Mouse (Mus musculus) embryonic stem cell, embryonic (primary cell): Measurements from ENCODE around the gene Fyn.

Source experiments
- CTCF ChIA-PET, 4 experiments: fragments of 300-600 bp in 2 of 4; fragments of 350-600 bp in 2 of 4; sonication (Branson Sonifier 250); formaldehyde crosslinking; loops; one replicate each; lab custom pipeline; 2022; ENCODE audit warnings: inconsistent platforms in 2 of 4; lab: Charles Lee
- POLR2A ChIA-PET, 4 experiments: fragments of 300-600 bp in 2 of 4; fragments of 350-600 bp in 2 of 4; sonication (Branson Sonifier 250); formaldehyde crosslinking; loops; one replicate each; lab custom pipeline; 2022; ENCODE audit warnings: antibody characterized with exemption in 4 of 4, inconsistent platforms in 1 of 4; lab: Charles Lee

Fyn gene

GRCm38 (mm10) chr10:39520123-39520989 lies 151.7 kb downstream of the Fyn start:
- ChIA-PET POLR2A (interaction anchor here in 2 of 4 experiments (1.1 to 1.8 kb wide), 4 partner anchors 21 to 350 kb away, joined by 3 to 6 read pairs (median 4); partner anchors contain the start of gene Rev3l (in 1 of the 2)), CTCF (interaction anchor here (0.7 to 7.8 kb wide), 8 partner anchors 71 to 350 kb away, joined by 3 to 59 read pairs (median 8); no protein-coding TSS in a partner anchor)

GRCm38 (mm10) chr10:39521327-39521726 lies 152.7 kb downstream of the Fyn start:
- ChIA-PET POLR2A (no interaction called here), CTCF (interaction anchor here in 3 of 4 experiments (1.1 to 7.8 kb wide), 3 partner anchors 350 to 351 kb away, joined by 3 to 59 read pairs (median 19); no protein-coding TSS in a partner anchor)

DNA sequence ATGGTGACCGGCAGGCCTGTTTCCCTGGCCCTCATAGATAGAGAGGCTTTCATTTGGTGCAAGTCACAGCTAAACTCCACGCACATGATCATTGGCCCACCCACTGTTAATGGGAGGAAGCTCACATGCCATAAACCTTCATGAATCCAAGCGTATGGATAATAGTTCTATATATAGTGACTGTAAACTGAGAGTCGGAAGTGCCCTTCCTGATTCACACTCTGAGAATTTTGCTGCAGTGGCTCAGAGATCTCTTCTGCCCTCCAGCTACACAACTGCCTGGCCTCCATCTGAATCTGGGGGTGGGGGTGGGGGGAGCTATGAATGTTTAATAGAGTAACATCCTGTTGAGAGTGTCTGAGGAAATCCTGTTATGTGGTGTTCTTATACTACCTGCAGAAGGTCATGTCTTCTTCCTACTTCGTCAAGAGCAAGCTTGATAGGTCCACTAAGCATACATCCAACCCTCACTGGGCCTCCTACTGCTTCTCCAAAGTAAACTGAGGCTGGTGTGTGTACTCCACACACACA lies 153.3 kb downstream of the Fyn start:
- POLR2A ChIA-PET: interaction anchor here in 3 of 4 experiments (0.6 to 1.7 kb wide), 7 partner anchors 12 to 352 kb away, joined by 3 to 8 read pairs (median 4); no protein-coding TSS in a partner anchor
- CTCF ChIA-PET: interaction anchor here in 2 of 4 experiments (0.7 to 7.8 kb wide), 3 partner anchors 36 to 352 kb away, joined by 3 to 59 read pairs (median 19); no protein-coding TSS in a partner anchor

DNA sequence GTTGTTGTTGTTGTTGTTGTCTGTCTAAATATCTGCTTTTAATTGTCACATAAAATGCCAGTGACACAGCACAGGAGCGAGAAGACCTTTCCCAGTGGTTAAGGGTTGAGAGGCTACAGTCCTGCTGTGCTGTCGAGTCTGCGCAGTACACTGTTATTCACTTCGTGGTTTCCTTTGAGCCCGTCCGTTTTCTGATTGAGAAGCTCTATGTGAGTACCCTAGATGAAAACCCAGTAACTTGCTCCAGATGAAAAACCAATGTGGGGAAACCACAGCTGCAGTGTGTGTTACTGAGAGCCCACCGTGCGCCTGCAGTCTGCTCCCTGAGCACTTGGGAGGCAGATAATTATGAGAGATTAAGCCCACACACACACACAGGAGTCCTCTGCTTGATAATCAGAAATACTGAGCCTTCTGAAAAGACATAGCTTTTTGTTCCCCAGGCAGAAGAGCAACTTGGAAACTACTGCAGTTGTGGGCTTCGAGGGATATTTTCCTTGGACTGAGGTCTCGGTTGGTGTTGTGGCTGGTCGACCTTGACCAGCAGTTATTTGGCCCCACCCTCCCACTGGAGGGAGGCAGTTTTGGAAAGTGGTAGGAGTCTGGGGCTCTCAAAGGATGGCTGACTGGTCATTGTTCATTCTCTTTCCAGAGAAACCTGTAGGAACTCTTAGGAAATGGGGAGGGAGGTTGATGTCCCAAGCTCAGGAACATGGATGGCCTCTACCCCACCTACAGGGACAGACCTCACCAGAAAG lies 154.4 kb downstream of the Fyn start:
- CTCF ChIA-PET: interaction anchor here (0.5 to 7.8 kb wide), 7 partner anchors 35 to 353 kb away, joined by 3 to 59 read pairs (median 4); no protein-coding TSS in a partner anchor

DNA sequence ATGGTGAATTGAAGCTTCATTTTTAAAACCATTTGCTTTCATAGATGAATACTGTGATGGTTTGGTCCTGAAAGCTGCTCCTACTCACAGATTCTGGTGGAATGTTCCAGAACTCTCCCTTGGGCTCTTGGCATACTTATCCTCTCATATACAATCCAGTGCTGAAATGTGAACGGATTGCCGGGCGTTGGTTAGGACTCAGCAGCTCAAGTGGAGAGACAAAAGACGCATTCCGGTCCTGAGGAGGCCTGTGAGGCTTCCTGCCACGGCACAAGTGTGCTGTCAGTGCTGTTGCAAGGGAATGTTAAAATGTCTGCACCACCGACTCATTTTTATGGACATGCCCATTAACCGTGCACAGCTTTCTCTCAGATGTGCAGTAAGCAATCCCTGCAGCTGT lies 155.7 kb downstream of the Fyn start:
- CTCF ChIA-PET: interaction anchor here in 2 of 4 experiments (0.6 to 2.6 kb wide), 3 partner anchors 354 to 1258 kb away, joined by 3 to 5 read pairs (median 4); no protein-coding TSS in a partner anchor
- POLR2A ChIA-PET: interaction anchor here in 3 of 4 experiments (0.8 to 4.5 kb wide), 11 partner anchors 9 to 354 kb away, joined by 3 to 27 read pairs (median 5); no protein-coding TSS in a partner anchor

More for the DNA sequence above, 154.4 kb downstream of the Fyn start:
- POLR2A ChIA-PET: interaction anchor here (0.6 to 3.4 kb wide), 13 partner anchors 11 to 416 kb away, joined by 3 to 27 read pairs (median 5); no protein-coding TSS in a partner anchor

GRCm38 (mm10) chr10:39525431-39525830 lies 156.8 kb downstream of the Fyn start:
- CTCF ChIA-PET: interaction anchor here (0.6 to 2.6 kb wide), 8 partner anchors 11 to 355 kb away, joined by 3 to 16 read pairs (median 4); no protein-coding TSS in a partner anchor
- POLR2A ChIA-PET: interaction anchor here (0.6 to 4.5 kb wide), 22 partner anchors 8 to 1173 kb away, joined by 3 to 27 read pairs (median 3); partner anchors contain the start of gene Rev3l (in 1 of the 4)

- ChIA-PET POLR2A (interaction anchor here in 3 of 4 experiments (0.6 to 4.5 kb wide), 5 partner anchors 24 to 1234 kb away, joined by 3 to 22 read pairs (median 3); no protein-coding TSS in a partner anchor), CTCF (interaction anchor here in 3 of 4 experiments (0.6 to 2.6 kb wide), 3 partner anchors 274 to 357 kb away, joined by 6 to 16 read pairs (median 7); no protein-coding TSS in a partner anchor)
Measured at GRCm38 (mm10) chr10:39527113-39527512, 158.5 kb downstream of the Fyn start.

DNA sequence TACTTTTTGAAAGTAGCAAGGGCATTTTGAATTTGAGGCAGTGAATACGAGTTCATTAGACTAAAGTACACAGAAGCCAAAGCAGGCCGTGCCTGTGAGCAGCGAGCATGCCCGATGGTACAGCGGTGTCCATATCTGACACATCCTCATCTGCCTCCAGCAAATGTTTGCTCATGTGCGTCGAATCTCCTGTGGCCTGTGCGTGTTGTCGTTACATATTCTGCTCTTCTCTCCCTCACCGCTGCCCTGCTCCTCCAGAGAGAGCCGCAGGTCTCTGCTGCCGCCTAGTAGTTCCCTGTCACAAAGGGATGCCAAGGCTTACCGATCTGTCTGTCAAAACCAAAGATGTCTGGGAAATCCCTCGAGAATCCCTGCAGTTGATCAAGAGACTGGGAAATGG lies 160.5 kb downstream of the Fyn start:
- CTCF ChIA-PET: no interaction called here
- POLR2A ChIA-PET: interaction anchor here in 2 of 4 experiments (1.1 to 1.2 kb wide), 3 partner anchors 63 to 395 kb away, joined by 3 read pairs; partner anchors contain the start of genes Fam229b (in 1 of the 2) and Tube1 (in 1 of the 2)

DNA sequence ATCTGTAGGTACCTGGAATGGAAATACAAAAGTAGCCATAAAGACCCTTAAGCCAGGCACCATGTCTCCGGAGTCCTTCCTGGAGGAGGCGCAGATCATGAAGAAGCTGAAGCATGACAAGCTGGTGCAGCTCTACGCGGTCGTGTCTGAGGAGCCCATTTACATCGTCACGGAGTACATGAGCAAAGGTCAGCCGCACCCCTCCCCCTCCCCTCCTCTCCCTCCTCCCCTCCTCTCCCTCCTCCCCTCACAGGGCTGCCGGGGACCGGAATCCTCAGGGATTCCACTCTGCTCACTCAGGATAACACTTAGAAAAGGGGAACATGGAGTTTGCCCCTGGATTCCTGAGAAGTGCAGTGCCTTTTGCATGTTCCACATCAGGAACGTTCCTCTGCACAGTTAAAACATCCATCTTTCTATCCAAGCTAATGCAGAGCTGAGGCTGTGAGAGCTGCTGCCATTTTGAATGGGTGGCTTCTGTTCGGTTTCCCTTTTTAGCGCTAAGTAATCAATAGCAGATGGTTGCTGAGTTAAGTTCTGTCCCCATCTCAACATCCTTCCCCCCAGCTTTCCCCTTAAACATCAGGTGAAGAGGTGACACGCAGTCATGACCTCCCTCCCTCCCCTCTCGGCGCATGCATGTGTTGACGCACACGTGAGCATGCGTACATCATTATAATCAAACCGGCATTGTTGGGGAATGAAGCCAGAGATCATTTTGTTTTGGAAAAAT lies 163.5 kb downstream of the Fyn start:
- ChIA-PET CTCF (interaction anchor here in 3 of 4 experiments (0.6 to 3.4 kb wide), 3 partner anchors 133 to 362 kb away, joined by 4 to 12 read pairs (median 8); no protein-coding TSS in a partner anchor), POLR2A (interaction anchor here in 3 of 4 experiments (0.6 to 4.5 kb wide), 16 partner anchors 8 to 199 kb away, joined by 3 to 28 read pairs (median 6); partner anchors contain the start of gene Rev3l (in 1 of the 3))

- POLR2A ChIA-PET: interaction anchor here in 3 of 4 experiments (0.7 to 4.5 kb wide), 17 partner anchors 9 to 199 kb away, joined by 3 to 28 read pairs (median 6); partner anchors contain the start of gene Rev3l (in 1 of the 3)
- CTCF ChIA-PET: interaction anchor here (0.5 to 3.4 kb wide), 5 partner anchors 134 to 426 kb away, joined by 4 to 12 read pairs (median 6); no protein-coding TSS in a partner anchor
Measured at GRCm38 (mm10) chr10:39532823-39533222, 164.2 kb downstream of the Fyn start.

DNA sequence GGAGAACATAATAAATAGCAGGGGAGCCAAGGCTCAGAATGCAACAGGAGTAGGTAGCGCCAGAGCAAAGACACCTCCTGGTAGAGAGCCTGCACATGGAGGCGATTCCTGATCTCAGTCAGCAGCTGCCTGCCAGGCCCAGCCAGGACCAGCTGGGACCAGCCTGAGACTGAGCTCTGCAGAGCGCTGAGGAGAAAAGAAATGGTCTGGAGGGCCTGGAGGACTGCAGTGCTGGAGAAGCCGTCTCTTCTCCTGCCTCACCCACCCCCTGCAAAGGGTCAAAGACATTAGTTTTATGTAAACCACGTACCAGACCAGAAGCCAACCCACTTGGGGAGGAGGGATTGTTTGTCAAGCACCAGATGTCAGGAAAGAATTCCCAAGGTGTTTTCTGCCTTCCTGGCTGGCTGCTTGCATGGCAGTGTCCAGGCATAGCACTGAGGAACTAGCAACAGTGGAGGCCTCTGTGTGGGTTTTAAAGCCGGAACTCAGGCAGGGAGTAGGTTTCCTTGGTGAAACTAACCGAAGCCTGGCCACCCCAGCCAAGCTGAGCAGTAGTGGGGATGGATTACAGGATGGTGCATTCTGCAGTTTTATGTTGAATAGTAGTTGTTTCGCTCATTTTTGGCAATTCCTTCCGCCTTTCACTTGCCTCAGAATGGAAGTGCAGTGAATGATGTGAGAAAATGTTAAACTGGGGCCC lies 165.8 kb downstream of the Fyn start:
- CTCF ChIA-PET: interaction anchor here in 3 of 4 experiments (0.6 to 3.4 kb wide), 3 partner anchors 364 to 437 kb away, joined by 4 to 12 read pairs (median 5); no protein-coding TSS in a partner anchor
- POLR2A ChIA-PET: interaction anchor here (0.5 to 4.5 kb wide), 30 partner anchors 9 to 630 kb away, joined by 3 to 28 read pairs (median 4); partner anchors contain the start of gene Rev3l (in 1 of the 4)

DNA sequence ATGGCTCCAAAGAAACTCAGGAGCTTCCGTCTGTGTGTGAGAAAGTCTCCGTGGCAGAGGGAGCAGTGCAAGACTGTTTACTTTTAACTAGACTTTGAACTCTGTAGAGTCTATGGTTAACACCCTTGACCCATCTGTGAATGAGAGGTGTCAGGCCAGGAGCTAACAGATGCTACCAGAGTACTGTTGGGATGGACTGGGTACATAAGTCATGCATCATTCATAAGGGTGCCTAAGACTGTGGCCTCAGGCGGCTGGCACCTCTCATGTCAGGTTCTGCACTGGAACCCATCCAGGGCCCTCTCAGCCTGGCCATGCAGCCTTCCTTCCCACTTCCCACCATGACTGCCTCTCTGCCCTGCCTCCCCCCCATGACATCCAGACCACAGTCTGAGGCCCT lies 166.7 kb downstream of the Fyn start:
- ChIA-PET CTCF (no interaction called here), POLR2A (interaction anchor here in 2 of 4 experiments (1.3 to 4.5 kb wide), 9 partner anchors 10 to 196 kb away, joined by 3 to 28 read pairs (median 8); partner anchors contain the start of gene Rev3l (in 1 of the 2))

DNA sequence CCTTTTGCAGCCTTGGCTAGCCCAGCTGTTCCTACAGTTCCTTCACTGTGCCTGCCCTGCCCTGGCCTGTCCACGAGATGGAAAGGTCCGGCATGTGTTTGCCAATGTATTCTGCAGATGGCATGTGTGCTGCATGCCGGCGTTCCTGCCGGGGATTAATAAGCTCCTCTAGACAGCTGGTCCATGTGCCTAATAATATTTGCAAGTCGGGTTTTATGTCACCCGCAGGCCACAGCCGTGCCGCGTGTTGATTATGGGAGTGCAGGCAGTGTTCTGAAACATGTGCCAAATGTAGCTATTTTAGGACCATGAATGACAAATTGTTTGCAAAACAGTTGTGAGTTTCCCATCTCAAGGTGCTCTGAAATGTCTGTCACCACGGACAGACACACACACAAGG lies 167.6 kb downstream of the Fyn start:
- POLR2A ChIA-PET: interaction anchor here in 2 of 4 experiments (0.7 to 1.6 kb wide), 7 partner anchors 10 to 39 kb away, joined by 3 to 9 read pairs (median 3); no protein-coding TSS in a partner anchor

GRCm38 (mm10) chr10:39540012-39540647 lies 171.5 kb downstream of the Fyn start:
- ChIA-PET POLR2A (no interaction called here), CTCF (no interaction called here)

More for the DNA sequence above, 167.6 kb downstream of the Fyn start:
- CTCF ChIA-PET: interaction anchor here in 2 of 4 experiments (0.8 to 0.9 kb wide), 2 partner anchors 10 to 365 kb away, joined by 3 read pairs; no protein-coding TSS in a partner anchor

GRCm38 (mm10) chr10:39540995-39541394 lies 172.3 kb downstream of the Fyn start:
- POLR2A ChIA-PET: interaction anchor here in 2 of 4 experiments (1.0 to 1.8 kb wide), 3 partner anchors 8 to 14 kb away, joined by 3 to 4 read pairs (median 3); no protein-coding TSS in a partner anchor
- CTCF ChIA-PET: no interaction called here
